Mouse (Mus musculus): ENCODE results near the gene Dusp1. TPM values are rescaled to one million over a fixed set of nuclear protein-coding genes. Genes with fewer than 3 reads are reported as not detected.

Gene Dusp1
- total and polyA plus RNA-seq, 3 experiments: 61.4 to 122 (median 71.3) TPM

DNA sequence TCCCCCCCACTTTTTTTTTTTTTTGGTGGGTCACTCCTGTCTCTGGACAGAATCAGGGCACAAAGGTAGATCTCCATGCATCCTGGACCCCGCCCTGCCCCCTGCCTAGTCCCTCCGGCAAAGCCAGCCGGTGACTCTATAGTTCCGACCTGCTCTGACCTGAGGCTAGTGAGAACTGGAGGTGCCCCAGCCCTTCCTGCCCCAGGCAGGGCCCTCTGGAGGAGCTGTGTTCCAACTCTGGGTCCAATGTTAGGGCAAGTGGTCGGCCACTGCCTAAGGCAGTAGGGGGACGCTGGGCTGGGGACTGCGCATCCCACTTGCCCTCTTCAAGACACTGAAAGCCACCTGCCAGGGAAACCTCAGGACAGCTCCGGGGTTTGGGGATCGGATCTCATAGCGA is 71.9 kb downstream of the Dusp1 start:
- Histone ChIP-seq H3K4me1 (ENCODE audit: control insufficient read depth, insufficient read depth, low read length) (peaks cover 31% of the 10 kb centered on the region), H3K9ac (ENCODE audit: low read depth, low read length) (no peak overlapping the region), H3K27ac (peak overlapping the region; percentile 98), H3K4me3 (no peak overlapping the region), H3K27me3 (ENCODE audit: control insufficient read depth, insufficient read depth, low read length) (no peaks in the 10 kb centered on the region), H3K36me3 (ENCODE audit: control insufficient read depth, insufficient read depth, low read length) (peaks cover 10% of the 10 kb centered on the region), H3K79me2 (replicated peaks; ENCODE audit: control insufficient read depth, insufficient read depth, low read length) (no peaks in the 10 kb centered on the region)
- TF ChIP-seq POLR2A (IDR thresholded peaks at IDR 0.05; ENCODE audit: insufficient read depth, low read depth, low read length) (no peak), CTCF (IDR thresholded peaks at IDR 0.05) (no peak), EP300 (IDR thresholded peaks at IDR 0.05; ENCODE audit: insufficient read depth, low read depth, low read length) (no peak)
- no peak for DNase-seq
- WGBS: 93% methylated on average over 10 of the region's 10 CpGs
- intact Hi-C loops (cut with DNase I): no loop called here

DNA sequence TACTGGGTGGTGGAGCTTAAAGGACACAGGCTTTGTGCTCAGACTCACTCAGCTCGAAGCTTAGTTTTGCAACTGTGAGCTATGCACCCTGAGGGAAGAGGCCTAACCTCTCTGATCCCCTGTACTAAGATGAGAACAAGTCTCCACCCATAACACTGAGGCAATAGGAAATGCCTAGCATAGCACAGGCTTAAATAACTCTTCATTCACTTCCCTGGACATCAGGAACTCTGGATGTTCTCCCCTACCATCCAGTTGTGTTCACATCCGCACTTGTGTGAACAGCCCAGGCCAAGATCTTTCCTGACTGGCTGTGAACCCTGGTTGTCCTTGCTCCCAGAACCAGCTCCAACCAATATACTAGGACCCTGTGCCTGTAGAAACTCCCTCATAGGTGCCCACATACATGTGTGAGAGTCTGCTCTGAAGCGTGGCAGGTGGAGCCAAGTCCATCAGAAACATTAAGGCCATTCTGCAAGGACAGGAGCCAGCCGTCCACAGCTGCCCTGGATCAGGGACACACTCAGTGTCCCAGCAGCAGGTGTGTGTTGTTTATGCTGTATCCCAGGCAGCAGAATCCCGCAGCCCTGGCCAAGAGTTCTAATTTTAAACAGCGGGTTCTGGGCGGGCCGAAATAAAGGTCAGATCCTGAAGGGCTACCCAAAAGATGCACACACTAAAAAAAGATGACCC is 73.1 kb downstream of the Dusp1 start:
- H3K27me3 ChIP-seq (ENCODE audit: control insufficient read depth, insufficient read depth, low read length): no peaks in the 10 kb centered on the region
- H3K4me3 ChIP-seq: no peak overlapping the region
- peak overlapping the region; percentile 26 for H3K9ac ChIP-seq (ENCODE audit: low read depth, low read length)
- no peaks in the 10 kb centered on the region for H3K79me2 ChIP-seq (replicated peaks; ENCODE audit: control insufficient read depth, insufficient read depth, low read length)
- peaks cover 10% of the 10 kb centered on the region for H3K36me3 ChIP-seq (ENCODE audit: control insufficient read depth, insufficient read depth, low read length)
- peak overlapping the region; percentile 98 for H3K27ac ChIP-seq
- intact Hi-C loops (cut with DNase I): loop anchor here (1.0 to 5.0 kb wide), 2 partner anchors 15 to 622 kb away; partner anchors contain the start of gene Mcrip2
- DNase-seq: peak; percentile 79 to 88
- TF ChIP-seq EP300 (IDR thresholded peaks at IDR 0.05; ENCODE audit: insufficient read depth, low read depth, low read length) (peak; percentile 94), CTCF (IDR thresholded peaks at IDR 0.05) (no peak), POLR2A (IDR thresholded peaks at IDR 0.05; ENCODE audit: insufficient read depth, low read depth, low read length) (peak; percentile 47; the same call in 1 of the 2 replicates)
- H3K4me1 ChIP-seq (ENCODE audit: control insufficient read depth, insufficient read depth, low read length): peaks cover 29% of the 10 kb centered on the region
- WGBS: 15% methylated on average over 8 of the region's 8 CpGs

DNA sequence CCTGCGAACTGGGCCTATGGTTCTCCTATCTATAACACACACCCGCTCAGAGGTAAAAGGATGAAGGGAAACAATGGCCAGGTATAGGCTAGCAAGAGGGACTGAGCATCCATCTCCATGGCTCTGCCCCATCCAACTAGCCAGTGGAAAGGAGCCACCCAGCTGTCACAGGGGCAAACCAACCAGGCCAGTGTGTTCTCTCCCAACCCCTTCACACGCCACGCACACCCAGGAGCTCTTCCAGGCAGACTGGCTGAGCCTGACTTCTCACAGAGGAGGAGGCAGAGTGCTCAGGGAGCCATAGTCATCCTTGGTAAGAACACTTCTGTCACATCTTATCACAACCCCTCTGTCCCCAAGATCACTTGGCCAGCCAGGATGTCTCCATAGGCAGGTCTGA is 74.0 kb downstream of the Dusp1 start:
- H3K9ac ChIP-seq (ENCODE audit: low read depth, low read length): no peak overlapping the region
- peaks cover 29% of the 10 kb centered on the region for H3K4me1 ChIP-seq (ENCODE audit: control insufficient read depth, insufficient read depth, low read length)
- WGBS: 88% methylated on average over 4 of the region's 4 CpGs
- peaks cover 10% of the 10 kb centered on the region for H3K36me3 ChIP-seq (ENCODE audit: control insufficient read depth, insufficient read depth, low read length)
- no peaks in the 10 kb centered on the region for H3K79me2 ChIP-seq (replicated peaks; ENCODE audit: control insufficient read depth, insufficient read depth, low read length)
- no peak for DNase-seq
- TF ChIP-seq POLR2A (IDR thresholded peaks at IDR 0.05; ENCODE audit: insufficient read depth, low read depth, low read length): no peak
- no peak for TF ChIP-seq CTCF (IDR thresholded peaks at IDR 0.05)
- TF ChIP-seq EP300 (IDR thresholded peaks at IDR 0.05; ENCODE audit: insufficient read depth, low read depth, low read length): no peak
- H3K27ac ChIP-seq: peak overlapping the region; percentile 98
- no peaks in the 10 kb centered on the region for H3K27me3 ChIP-seq (ENCODE audit: control insufficient read depth, insufficient read depth, low read length)
- H3K4me3 ChIP-seq: no peak overlapping the region
- intact Hi-C loops (cut with DNase I): loop anchor here (5.0 kb wide), 1 partner anchor 621 kb away; the partner anchor contains the start of gene Mcrip2

DNA sequence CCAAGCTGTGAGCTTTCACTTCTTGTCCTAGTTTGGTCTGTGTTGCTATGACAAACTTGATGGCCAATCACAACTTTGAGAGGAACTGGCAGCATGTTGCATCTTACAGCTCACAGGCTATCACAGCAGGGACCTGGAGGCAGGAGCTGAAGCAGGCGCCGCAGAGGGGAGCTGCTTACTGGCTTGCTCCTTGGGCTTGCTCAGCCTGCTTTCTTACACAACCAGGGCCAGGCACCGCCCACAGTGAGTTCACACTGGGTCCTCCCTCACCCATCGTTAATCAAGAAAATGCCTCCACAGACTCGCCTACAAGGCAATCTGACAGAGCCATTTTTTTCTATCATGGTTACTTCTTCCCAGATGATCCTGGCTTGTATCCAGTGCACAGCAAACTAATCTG is 74.7 kb downstream of the Dusp1 start:
- Histone ChIP-seq H3K9ac (ENCODE audit: low read depth, low read length) (0 out of 2 replicates have a peak overlapping the region, but pooled peaks have one; percentile 10), H3K36me3 (ENCODE audit: control insufficient read depth, insufficient read depth, low read length) (peaks cover 10% of the 10 kb centered on the region), H3K27me3 (ENCODE audit: control insufficient read depth, insufficient read depth, low read length) (no peaks in the 10 kb centered on the region), H3K79me2 (replicated peaks; ENCODE audit: control insufficient read depth, insufficient read depth, low read length) (no peaks in the 10 kb centered on the region), H3K27ac (peak overlapping the region; percentile 98), H3K4me3 (no peak overlapping the region), H3K4me1 (ENCODE audit: control insufficient read depth, insufficient read depth, low read length) (peaks cover 29% of the 10 kb centered on the region)
- DNase-seq: peak; percentile 45 to 67
- TF ChIP-seq POLR2A (IDR thresholded peaks at IDR 0.05; ENCODE audit: insufficient read depth, low read depth, low read length) (no peak), EP300 (IDR thresholded peaks at IDR 0.05; ENCODE audit: insufficient read depth, low read depth, low read length) (no peak), CTCF (IDR thresholded peaks at IDR 0.05) (no peak)
- whole genome bisulfite sequencing: 46% methylated on average over 5 of the region's 5 CpGs
- intact Hi-C loops (cut with DNase I): loop anchor here (5.0 kb wide), 1 partner anchor 620 kb away; the partner anchor contains the start of gene Mcrip2

DNA sequence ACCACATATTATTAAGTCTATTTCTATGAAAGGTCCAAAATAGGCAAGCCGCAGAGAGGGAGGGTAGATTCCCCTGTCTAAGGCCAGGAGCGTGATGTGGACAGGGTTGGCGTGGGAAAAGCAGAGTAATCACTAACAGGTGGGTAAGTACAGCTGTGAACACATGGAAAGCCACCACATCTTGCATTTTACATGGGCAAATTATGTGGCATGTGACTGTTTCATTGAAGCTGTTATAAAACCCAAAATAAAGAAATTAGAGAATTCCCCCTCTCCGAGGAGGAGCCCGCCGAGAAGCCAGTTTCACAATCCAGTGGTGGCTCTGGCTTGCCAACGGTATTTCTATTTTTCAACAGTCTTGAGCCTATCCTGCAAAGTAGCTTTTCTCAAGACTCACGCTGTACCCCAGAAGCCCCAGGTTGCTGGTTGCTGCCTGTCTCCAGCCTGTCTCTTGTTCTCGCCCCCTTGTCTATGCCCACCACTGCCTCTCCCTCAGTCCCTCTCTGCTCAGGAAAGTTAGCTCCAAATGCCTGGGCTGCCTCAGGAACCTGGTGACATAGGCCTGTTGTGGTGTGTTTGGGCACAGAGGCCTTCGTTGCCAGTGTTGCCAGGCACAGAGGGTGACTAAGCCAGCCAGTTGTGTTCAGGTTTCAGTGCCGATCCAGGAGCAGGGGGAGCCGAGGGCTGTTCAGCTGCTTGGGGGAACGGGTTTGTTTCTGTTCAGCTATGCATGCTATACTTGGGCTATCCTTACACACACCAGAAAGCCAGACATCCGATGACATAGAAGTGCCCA is 77.1 kb downstream of the Dusp1 start:
- TF ChIP-seq EP300 (IDR thresholded peaks at IDR 0.05; ENCODE audit: insufficient read depth, low read depth, low read length): 0 out of 2 replicates have a peak, but pooled peaks have one; percentile 54
- TF ChIP-seq CTCF (IDR thresholded peaks at IDR 0.05): no peak
- peak; percentile 54; the same call in 1 of the 2 replicates for TF ChIP-seq POLR2A (IDR thresholded peaks at IDR 0.05; ENCODE audit: insufficient read depth, low read depth, low read length)
- peak; percentile 53 to 60 for DNase-seq
- Histone ChIP-seq H3K27ac (peak overlapping the region; percentile 54), H3K4me3 (no peak overlapping the region), H3K36me3 (ENCODE audit: control insufficient read depth, insufficient read depth, low read length) (peaks cover 8% of the 10 kb centered on the region), H3K9ac (ENCODE audit: low read depth, low read length) (peak overlapping the region; percentile 34; the same call in 1 of the 2 replicates), H3K27me3 (ENCODE audit: control insufficient read depth, insufficient read depth, low read length) (no peaks in the 10 kb centered on the region), H3K79me2 (replicated peaks; ENCODE audit: control insufficient read depth, insufficient read depth, low read length) (no peaks in the 10 kb centered on the region), H3K4me1 (ENCODE audit: control insufficient read depth, insufficient read depth, low read length) (peaks cover 20% of the 10 kb centered on the region)
- intact Hi-C loops (cut with DNase I): loop anchor here (5.0 kb wide), 1 partner anchor 618 kb away; the partner anchor contains the start of gene Mcrip2
- 77% methylated on average over 14 of the region's 14 CpGs for WGBS

All from heart, adult 2 months (tissue).